In the genomic region with DNA sequence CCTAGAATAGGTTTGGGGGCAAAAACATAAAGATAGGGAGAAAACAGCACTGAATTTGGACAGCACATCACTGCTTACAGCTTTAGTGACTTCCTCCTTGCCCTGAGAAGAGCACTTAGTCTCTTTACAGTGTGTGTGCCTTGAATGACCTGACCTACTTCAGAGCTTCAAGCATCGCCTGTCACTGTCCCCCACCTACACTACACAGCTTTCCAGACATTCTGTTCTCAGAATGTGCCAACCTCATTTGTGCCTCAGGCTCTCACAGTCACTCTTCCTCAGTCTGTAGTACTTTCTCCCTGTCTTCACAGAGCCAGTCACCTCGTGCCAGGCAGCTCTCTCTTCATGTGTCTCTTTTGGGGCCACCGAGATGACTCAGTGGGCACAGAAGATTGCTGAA, we compare ENCODE assay signal across 18 mouse cellular contexts. TPM values are rescaled to one million over a fixed set of nuclear protein-coding genes. Genes with fewer than 3 reads are reported as not detected.
"Had no signal": no experiment of that assay in that cellular context is flagged by ENCODE, and none has a peak within 500 bp of the region (broad histone marks: within the 10 kb centered on the region; RNA-seq: fewer than 3 reads in every experiment).

No protein-coding gene starts in this region.

- ATAC-seq: liver, embryonic 12.5 days; midbrain, embryonic 15.5 days had no signal

- H3K27me3 ChIP-seq: limb, embryonic 13.5 days; liver, embryonic 12.5 days; liver, embryonic 15.5 days; lung, embryonic 15.5 days; midbrain, embryonic 12.5 days; midbrain, embryonic 15.5 days; neural tube, embryonic 12.5 days; neural tube, embryonic 15.5 days had no signal

- DNase-seq: kidney, postnatal 25 days; layer of hippocampus, adult 9-11 months; liver; lung, adult 18-20 months; thymus, adult 18-20 months; thymus, postnatal 36 days had no signal

- H3K9ac ChIP-seq: limb, embryonic 13.5 days; liver, embryonic 12.5 days; liver, embryonic 15.5 days; lung, embryonic 15.5 days; midbrain, embryonic 12.5 days; midbrain, embryonic 15.5 days; neural tube, embryonic 12.5 days; neural tube, embryonic 15.5 days had no signal

- H3K36me3 ChIP-seq: limb, embryonic 10.5 days; limb, embryonic 13.5 days; liver, embryonic 12.5 days; liver, embryonic 15.5 days; lung, embryonic 15.5 days; midbrain, embryonic 12.5 days; midbrain, embryonic 15.5 days; neural tube, embryonic 12.5 days; neural tube, embryonic 15.5 days had no signal

- H3K4me2 ChIP-seq: limb, embryonic 13.5 days; liver, embryonic 12.5 days; liver, embryonic 15.5 days; lung, embryonic 15.5 days; midbrain, embryonic 12.5 days; midbrain, embryonic 15.5 days; neural tube, embryonic 12.5 days; neural tube, embryonic 15.5 days had no signal

- H3K9me3 ChIP-seq: limb, embryonic 10.5 days; limb, embryonic 13.5 days; liver, embryonic 12.5 days; liver, embryonic 15.5 days; lung, embryonic 15.5 days; midbrain, embryonic 12.5 days; midbrain, embryonic 15.5 days; neural tube, embryonic 12.5 days; neural tube, embryonic 15.5 days had no signal

- H3K4me3 ChIP-seq: layer of hippocampus, adult 2 months; limb, embryonic 10.5 days; limb, embryonic 13.5 days; liver, embryonic 12.5 days; liver, embryonic 15.5 days; lung, embryonic 15.5 days; midbrain, embryonic 12.5 days; midbrain, embryonic 15.5 days; neural tube, embryonic 12.5 days; neural tube, embryonic 15.5 days had no signal

- H3K27ac ChIP-seq: layer of hippocampus, adult 2 months; limb, embryonic 10.5 days; limb, embryonic 13.5 days; liver, embryonic 12.5 days; liver, embryonic 15.5 days; lung, embryonic 15.5 days; macrophage; midbrain, embryonic 12.5 days; midbrain, embryonic 15.5 days; neural tube, embryonic 12.5 days; neural tube, embryonic 15.5 days had no signal

- H3K4me1 ChIP-seq: limb, embryonic 10.5 days; limb, embryonic 13.5 days; liver, embryonic 15.5 days; midbrain, embryonic 12.5 days; midbrain, embryonic 15.5 days; neural tube, embryonic 12.5 days; neural tube, embryonic 15.5 days had no signal

RNA-seq across cellular contexts. Expression of a gene that starts 24.5 kb away (rescaled TPM):
- total RNA-seq: megakaryocyte, adult 5-6 weeks had no signal
- polyA plus RNA-seq: macrophage had no signal
